Mouse (Mus musculus): ENCODE results near the gene Hps5. TPM values are rescaled to one million over a fixed set of nuclear protein-coding genes. Genes with fewer than 3 reads are reported as not detected.
A peak's percentile ranks its signal among the peaks of the same experiment; 100 is the strongest.
"Not testable (repeated sequence)": the region's sequence is repeated elsewhere in the genome, so short reads cannot be mapped to it uniquely, and the experiment has no call there.

Gene Hps5
- polyA plus RNA-seq, 1 experiment from 2014 or later = 9.7 TPM

DNA sequence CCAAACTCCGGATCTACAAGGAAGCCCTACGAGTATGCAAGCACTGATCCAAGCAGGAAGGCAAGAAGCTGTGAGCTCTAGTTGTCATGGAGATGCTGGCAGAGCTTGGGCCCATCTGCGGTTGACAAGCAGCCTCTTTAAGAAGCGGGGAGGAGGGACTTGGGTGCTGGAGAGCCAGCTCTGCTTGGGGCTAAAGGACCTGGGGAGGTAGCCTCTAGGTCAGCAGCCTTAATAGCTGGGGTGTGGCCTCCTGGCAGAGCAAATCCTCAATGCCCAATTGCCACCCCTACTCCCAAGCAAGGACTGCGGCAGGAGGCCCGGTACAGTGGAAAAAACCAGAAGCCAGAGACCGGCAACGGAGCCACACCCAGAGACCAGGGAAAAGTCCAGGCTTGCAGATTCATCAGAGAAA is 43.0 kb upstream of the Hps5 start:
- Histone ChIP-seq H3K9ac (ENCODE audit: low read depth, low read length) (peak overlapping the region; percentile 38), H3K4me2 (ENCODE audit: low read length) (peak overlapping the region; percentile 37), H3K9me3 (ENCODE audit: control insufficient read depth, low read length) (no peaks in the 10 kb centered on the region), H3K4me3 (ENCODE audit: low read length) (no peak overlapping the region), H3K4me1 (ENCODE audit: control insufficient read depth, insufficient read depth, low read depth, low read length) (peaks cover 14% of the 10 kb centered on the region), H3K36me3 (ENCODE audit: control insufficient read depth, insufficient read depth, low read length) (no peaks in the 10 kb centered on the region), H3K27ac (ENCODE audit: low read depth, low read length) (peak overlapping the region; percentile 78), H3K27me3 (replicated peaks; ENCODE audit: control insufficient read depth, insufficient read depth, low read length) (no peaks in the 10 kb centered on the region; the same call in 1 of the 2 replicates)
- peak; percentile 82 for ATAC-seq
- WGBS = 3% methylated on average over 8 of the region's 8 CpGs

DNA sequence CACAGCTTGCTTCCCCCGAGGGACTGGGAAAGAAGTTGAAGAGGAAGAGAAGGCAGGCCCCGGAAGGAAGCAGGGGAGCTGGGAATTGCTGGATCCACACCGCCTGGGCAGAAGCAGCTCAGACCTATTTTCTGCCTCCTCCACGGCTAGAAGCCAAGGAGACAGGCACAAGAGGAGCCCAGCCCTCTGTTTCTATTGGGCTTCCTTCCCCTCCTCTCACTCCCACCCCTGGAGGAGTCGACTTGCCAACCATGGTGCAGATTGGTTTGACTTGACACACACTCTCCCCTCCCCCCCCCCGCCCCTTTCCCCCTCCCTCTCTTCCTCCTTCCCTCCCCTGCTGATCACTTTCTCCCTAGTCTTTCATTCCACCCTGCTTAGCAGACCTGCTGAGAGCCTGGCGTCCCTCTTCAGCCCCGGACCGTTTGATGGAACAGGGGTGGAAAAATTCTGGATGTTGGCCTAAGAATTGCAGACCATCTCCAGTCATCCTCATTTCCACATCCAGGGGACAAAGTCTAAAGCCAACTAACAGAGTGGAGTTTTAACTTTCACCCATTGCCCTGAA is 42.3 kb upstream of the Hps5 start:
- peak; percentile 66 for ATAC-seq
- H3K9ac ChIP-seq (ENCODE audit: low read depth, low read length) = no peak overlapping the region
- H3K4me1 ChIP-seq (ENCODE audit: control insufficient read depth, insufficient read depth, low read depth, low read length) = peaks cover 14% of the 10 kb centered on the region
- H3K9me3 ChIP-seq (ENCODE audit: control insufficient read depth, low read length) = no peaks in the 10 kb centered on the region
- WGBS = 5% methylated on average over 9 of the region's 9 CpGs
- H3K4me2 ChIP-seq (ENCODE audit: low read length) = peak overlapping the region; percentile 37
- no peak overlapping the region for H3K4me3 ChIP-seq (ENCODE audit: low read length)
- H3K36me3 ChIP-seq (ENCODE audit: control insufficient read depth, insufficient read depth, low read length) = no peaks in the 10 kb centered on the region
- peak overlapping the region; percentile 78 for H3K27ac ChIP-seq (ENCODE audit: low read depth, low read length)
- no peaks in the 10 kb centered on the region; the same call in 1 of the 2 replicates for H3K27me3 ChIP-seq (replicated peaks; ENCODE audit: control insufficient read depth, insufficient read depth, low read length)

DNA sequence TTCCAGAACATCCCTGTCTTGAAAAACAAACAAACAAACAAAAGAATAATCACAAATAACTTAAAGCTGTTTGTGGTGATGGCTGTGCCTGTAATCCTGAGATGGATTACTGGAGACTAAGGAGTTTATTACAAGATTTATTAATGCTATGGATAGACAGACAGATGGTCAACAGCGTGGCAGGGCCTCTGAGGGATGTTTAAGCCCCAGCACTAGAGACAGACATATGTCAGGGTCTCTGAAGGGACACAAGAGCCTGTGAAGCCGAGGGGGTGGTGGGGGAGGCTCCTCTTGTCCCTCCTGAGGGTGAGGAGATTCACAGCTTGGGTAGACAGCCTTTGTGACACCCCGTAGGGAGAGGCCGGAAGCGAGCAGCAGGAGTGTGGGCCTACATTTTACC is 41.2 kb upstream of the Hps5 start:
- Histone ChIP-seq H3K36me3 (ENCODE audit: control insufficient read depth, insufficient read depth, low read length) (no peaks in the 10 kb centered on the region), H3K4me1 (ENCODE audit: control insufficient read depth, insufficient read depth, low read depth, low read length) (peaks cover 14% of the 10 kb centered on the region), H3K4me3 (ENCODE audit: low read length) (no peak overlapping the region), H3K9ac (ENCODE audit: low read depth, low read length) (no peak overlapping the region), H3K27ac (ENCODE audit: low read depth, low read length) (no peak overlapping the region), H3K9me3 (ENCODE audit: control insufficient read depth, low read length) (no peaks in the 10 kb centered on the region), H3K4me2 (ENCODE audit: low read length) (no peak overlapping the region), H3K27me3 (replicated peaks; ENCODE audit: control insufficient read depth, insufficient read depth, low read length) (no peaks in the 10 kb centered on the region; the same call in 1 of the 2 replicates)
- 40% methylated on average over 5 of the region's 5 CpGs for WGBS
- no peak for ATAC-seq

DNA sequence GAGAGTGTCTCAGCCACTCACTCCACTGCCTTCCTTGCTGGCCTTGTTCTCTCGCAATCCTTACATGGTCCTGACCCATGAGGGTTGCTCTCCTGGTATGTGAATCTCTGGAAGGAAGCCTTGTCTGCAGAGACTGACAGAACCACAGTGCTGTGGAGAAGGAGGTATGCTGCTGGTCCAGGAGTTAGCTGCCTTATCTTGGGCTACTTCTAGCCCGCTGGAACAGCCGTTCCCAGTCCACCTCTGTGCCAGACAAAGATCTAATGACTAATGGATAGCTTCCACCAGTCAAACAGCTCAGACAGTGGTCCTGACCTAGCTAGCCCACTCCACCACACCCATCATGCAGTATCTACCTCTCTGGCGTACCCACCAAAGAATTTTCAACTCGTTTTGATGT is 40.5 kb upstream of the Hps5 start:
- H3K27me3 ChIP-seq (replicated peaks; ENCODE audit: control insufficient read depth, insufficient read depth, low read length) = no peaks in the 10 kb centered on the region; the same call in 1 of the 2 replicates
- peaks cover 14% of the 10 kb centered on the region for H3K4me1 ChIP-seq (ENCODE audit: control insufficient read depth, insufficient read depth, low read depth, low read length)
- ATAC-seq = no peak
- H3K9me3 ChIP-seq (ENCODE audit: control insufficient read depth, low read length) = no peaks in the 10 kb centered on the region
- H3K4me2 ChIP-seq (ENCODE audit: low read length) = no peak overlapping the region
- WGBS = 87% methylated on average over 5 of the region's 5 CpGs
- no peak overlapping the region for H3K9ac ChIP-seq (ENCODE audit: low read depth, low read length)
- no peak overlapping the region for H3K4me3 ChIP-seq (ENCODE audit: low read length)
- H3K27ac ChIP-seq (ENCODE audit: low read depth, low read length) = no peak overlapping the region
- H3K36me3 ChIP-seq (ENCODE audit: control insufficient read depth, insufficient read depth, low read length) = no peaks in the 10 kb centered on the region

DNA sequence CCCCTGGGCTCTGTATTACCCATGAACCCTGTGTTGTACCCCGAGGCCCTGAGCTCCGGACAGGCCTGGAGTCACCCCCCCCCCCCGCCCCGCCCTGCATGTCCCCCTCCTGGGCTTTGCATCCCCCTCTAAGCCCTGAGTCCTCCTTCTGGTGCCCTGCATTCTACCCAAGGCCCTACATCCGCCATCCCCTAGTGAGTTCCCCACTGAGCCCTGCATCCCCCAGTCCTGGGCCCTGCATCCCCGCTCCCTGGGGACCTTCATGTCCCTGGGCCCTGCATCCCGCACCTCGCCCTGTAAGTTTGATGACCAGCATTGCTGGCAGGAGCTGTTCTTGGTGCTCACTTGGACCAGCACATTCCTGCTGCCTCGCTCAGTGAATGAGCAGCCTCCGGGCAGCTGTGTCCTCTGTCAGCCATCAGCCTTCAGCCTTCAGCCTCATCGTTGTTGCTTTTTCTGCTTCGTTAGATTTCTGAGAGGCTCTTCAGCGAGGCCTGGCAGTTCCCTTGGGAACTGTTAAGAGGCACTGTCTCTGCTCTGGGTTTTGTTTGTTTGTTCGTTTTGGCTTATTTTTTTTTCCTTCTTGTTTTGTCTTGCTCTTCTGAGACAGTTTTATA is 39.2 kb upstream of the Hps5 start:
- H3K27me3 ChIP-seq (replicated peaks; ENCODE audit: control insufficient read depth, insufficient read depth, low read length) = no peaks in the 10 kb centered on the region
- H3K9ac ChIP-seq (ENCODE audit: low read depth, low read length) = 0 out of 2 replicates have a peak overlapping the region, but pooled peaks have one; percentile 16
- no peak overlapping the region for H3K4me2 ChIP-seq (ENCODE audit: low read length)
- H3K4me1 ChIP-seq (ENCODE audit: control insufficient read depth, insufficient read depth, low read depth, low read length) = peaks cover 14% of the 10 kb centered on the region
- 17% methylated on average over 11 of the region's 14 CpGs for WGBS
- H3K4me3 ChIP-seq (ENCODE audit: low read length) = no peak overlapping the region
- ATAC-seq = peak; percentile 10; the same call in 1 of the 2 replicates
- H3K27ac ChIP-seq (ENCODE audit: low read depth, low read length) = no peak overlapping the region
- no peaks in the 10 kb centered on the region for H3K9me3 ChIP-seq (ENCODE audit: control insufficient read depth, low read length)
- H3K36me3 ChIP-seq (ENCODE audit: control insufficient read depth, insufficient read depth, low read length) = no peaks in the 10 kb centered on the region

DNA sequence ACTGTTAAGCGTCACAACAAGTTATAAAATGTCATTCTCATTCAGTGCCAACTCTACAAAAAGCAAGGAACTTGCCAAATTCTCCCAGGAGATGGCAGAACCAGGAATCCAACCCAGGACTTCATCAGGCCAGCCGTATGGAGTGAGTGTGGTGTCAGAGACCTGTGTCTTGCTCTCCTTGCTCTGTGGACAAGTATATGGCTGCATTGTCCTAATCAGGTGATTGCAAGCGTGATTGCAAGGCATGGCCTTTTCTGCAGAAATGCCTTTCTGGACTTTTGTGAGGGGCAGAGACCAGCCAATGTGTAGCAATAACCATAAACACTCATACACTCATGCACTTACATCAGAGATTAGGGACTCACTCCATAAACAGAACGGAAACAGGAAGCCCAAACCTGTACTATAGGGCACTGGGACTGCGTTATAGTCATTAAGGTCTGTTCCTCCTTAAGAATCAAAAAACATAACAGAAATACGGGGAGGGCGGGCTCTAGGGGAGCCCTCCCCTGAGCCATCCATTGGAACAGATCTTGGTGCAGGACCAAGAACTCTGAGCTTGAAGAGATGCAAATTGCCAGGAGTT is 37.9 kb upstream of the Hps5 start:
- H3K9ac ChIP-seq (ENCODE audit: low read depth, low read length) = no peak overlapping the region
- H3K4me3 ChIP-seq (ENCODE audit: low read length) = no peak overlapping the region
- no peak for ATAC-seq
- H3K4me2 ChIP-seq (ENCODE audit: low read length) = no peak overlapping the region
- no peaks in the 10 kb centered on the region for H3K9me3 ChIP-seq (ENCODE audit: control insufficient read depth, low read length)
- 90% methylated on average over 7 of the region's 7 CpGs for WGBS
- H3K27me3 ChIP-seq (replicated peaks; ENCODE audit: control insufficient read depth, insufficient read depth, low read length) = no peaks in the 10 kb centered on the region
- H3K36me3 ChIP-seq (ENCODE audit: control insufficient read depth, insufficient read depth, low read length) = no peaks in the 10 kb centered on the region
- H3K27ac ChIP-seq (ENCODE audit: low read depth, low read length) = no peak overlapping the region
- H3K4me1 ChIP-seq (ENCODE audit: control insufficient read depth, insufficient read depth, low read depth, low read length) = peaks cover 6% of the 10 kb centered on the region

DNA sequence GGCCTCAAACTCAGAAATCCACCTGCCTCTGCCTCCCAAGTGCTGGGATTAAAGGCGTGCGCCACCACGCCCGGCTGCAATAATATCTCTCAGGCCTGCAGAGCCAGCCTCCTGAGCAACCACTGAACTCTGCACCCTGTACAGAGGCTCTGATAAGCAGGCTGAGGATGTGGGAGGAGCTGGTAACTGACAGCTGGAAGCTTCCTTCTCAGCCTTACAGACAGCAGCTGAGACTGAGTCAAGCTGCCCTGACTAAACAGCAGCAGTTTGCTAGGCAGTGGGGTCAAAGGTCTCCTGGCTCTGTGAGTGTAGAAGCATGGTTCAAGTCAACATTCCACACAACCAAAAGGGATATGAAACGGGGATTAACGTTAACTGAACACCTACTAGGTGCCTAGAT is 37.4 kb upstream of the Hps5 start:
- no peaks in the 10 kb centered on the region for H3K36me3 ChIP-seq (ENCODE audit: control insufficient read depth, insufficient read depth, low read length)
- WGBS = 75% methylated on average over 6 of the region's 6 CpGs
- no peak for ATAC-seq

DNA sequence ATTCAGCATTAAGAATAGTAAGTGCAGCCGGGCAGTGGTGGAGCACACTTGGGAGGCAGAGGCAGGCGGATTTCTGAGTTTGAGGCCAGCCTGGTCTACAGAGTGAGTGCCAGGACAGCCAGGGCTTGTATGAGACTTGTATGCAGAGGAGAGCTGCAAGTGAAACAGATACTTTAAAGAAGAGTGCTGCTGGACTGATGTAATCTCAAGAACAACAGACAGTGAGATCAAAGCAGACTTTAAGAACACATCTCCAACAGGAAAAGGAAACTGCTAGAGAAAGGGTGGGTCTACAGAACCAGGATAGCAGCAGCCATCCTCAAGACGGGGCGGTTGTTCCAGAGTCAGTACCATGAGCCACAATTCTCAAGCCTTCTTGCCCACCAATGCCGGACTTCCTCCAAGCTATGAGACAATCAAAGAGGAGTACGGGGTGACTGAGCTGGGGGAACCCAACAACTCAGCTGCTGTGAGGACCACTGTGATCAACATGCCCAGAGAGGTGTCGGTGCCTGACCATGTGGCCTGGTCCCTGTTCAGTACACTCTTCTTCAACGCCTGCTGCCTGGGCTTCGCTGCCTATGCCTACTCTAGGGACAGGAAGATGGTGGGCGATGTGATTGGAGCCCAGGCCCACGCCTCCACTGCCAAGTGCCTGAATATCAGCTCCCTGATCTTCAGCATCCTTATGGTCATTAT is 36.4 kb upstream of the Hps5 start:
- 95% methylated on average over 11 of the region's 11 CpGs for WGBS
- H3K4me1 ChIP-seq (ENCODE audit: control insufficient read depth, insufficient read depth, low read depth, low read length) = not testable (repeated sequence)

More for the DNA sequence above, 37.4 kb upstream of the Hps5 start:
- no peak overlapping the region for H3K4me2 ChIP-seq (ENCODE audit: low read length)
- H3K9ac ChIP-seq (ENCODE audit: low read depth, low read length) = no peak overlapping the region
- no peak overlapping the region for H3K4me3 ChIP-seq (ENCODE audit: low read length)
- H3K27me3 ChIP-seq (replicated peaks; ENCODE audit: control insufficient read depth, insufficient read depth, low read length) = no peaks in the 10 kb centered on the region
- no peak overlapping the region for H3K27ac ChIP-seq (ENCODE audit: low read depth, low read length)
- peaks cover 4% of the 10 kb centered on the region for H3K4me1 ChIP-seq (ENCODE audit: control insufficient read depth, insufficient read depth, low read depth, low read length)
- no peaks in the 10 kb centered on the region for H3K9me3 ChIP-seq (ENCODE audit: control insufficient read depth, low read length)

DNA sequence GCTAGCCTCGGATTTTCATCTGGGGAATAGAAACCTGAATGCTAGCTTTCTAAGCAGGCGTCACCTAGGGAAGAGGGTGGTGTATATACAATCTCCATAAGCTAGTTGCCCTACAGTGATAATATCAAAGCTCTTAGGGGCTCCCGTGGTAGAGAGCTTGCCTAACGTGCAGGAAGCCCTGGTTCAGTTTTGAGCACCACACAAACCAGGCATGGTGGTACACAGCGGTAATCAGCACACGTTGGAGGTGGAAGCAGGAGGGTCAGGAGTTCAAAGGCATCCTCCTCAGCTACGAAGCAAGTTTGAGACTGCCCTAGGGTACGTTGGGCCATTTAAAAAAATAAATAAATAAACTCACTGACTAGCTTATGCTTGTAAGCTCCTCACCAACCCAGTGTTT is 35.8 kb upstream of the Hps5 start:
- H3K27me3 ChIP-seq (replicated peaks; ENCODE audit: control insufficient read depth, insufficient read depth, low read length) = no peaks in the 10 kb centered on the region
- H3K4me1 ChIP-seq (ENCODE audit: control insufficient read depth, insufficient read depth, low read depth, low read length) = peaks cover 4% of the 10 kb centered on the region
- H3K9ac ChIP-seq (ENCODE audit: low read depth, low read length) = no peak overlapping the region
- H3K9me3 ChIP-seq (ENCODE audit: control insufficient read depth, low read length) = no peaks in the 10 kb centered on the region
- no peak overlapping the region for H3K4me3 ChIP-seq (ENCODE audit: low read length)
- H3K36me3 ChIP-seq (ENCODE audit: control insufficient read depth, insufficient read depth, low read length) = no peaks in the 10 kb centered on the region
- 84% methylated on average over 8 of the region's 8 CpGs for WGBS
- no peak for ATAC-seq
- H3K27ac ChIP-seq (ENCODE audit: low read depth, low read length) = no peak overlapping the region
- H3K4me2 ChIP-seq (ENCODE audit: low read length) = no peak overlapping the region

More for the DNA sequence above, 36.4 kb upstream of the Hps5 start:
- H3K27ac ChIP-seq (ENCODE audit: low read depth, low read length); H3K36me3 ChIP-seq (ENCODE audit: control insufficient read depth, insufficient read depth, low read length); H3K9me3 ChIP-seq (ENCODE audit: control insufficient read depth, low read length); ATAC-seq; H3K4me3 ChIP-seq (ENCODE audit: low read length); H3K27me3 ChIP-seq (replicated peaks; ENCODE audit: control insufficient read depth, insufficient read depth, low read length); H3K9ac ChIP-seq (ENCODE audit: low read depth, low read length); H3K4me2 ChIP-seq (ENCODE audit: low read length): not testable (repeated sequence)

Measured in hindbrain, embryonic 16.5 days (tissue).